Mouse (Mus musculus): ENCODE measurements around the gene Olfr556.

- TF ChIP-seq CTCF (IDR thresholded peaks at IDR 0.05 in 2 of 3, conservative IDR thresholded peaks at IDR 0.05 in 1 of 3; ENCODE audit: control insufficient read depth in 1 of 3, insufficient read depth in 1 of 3, low read depth in 2 of 3, low read length in 3 of 3, poor library complexity in 1 of 3, severe bottlenecking in 1 of 3) (no peak), RCOR1 (IDR thresholded peaks at IDR 0.05; ENCODE audit: low read depth, low read length) (no peak), KAT2A (conservative IDR thresholded peaks at IDR 0.05; ENCODE audit: low read depth, low read length) (no peak), USF2 (IDR thresholded peaks at IDR 0.05; ENCODE audit: borderline replicate concordance in 1 of 2, insufficient read depth in 1 of 2, low read depth in 1 of 2, low read length in 2 of 2) (no peak), E2F4 (IDR thresholded peaks at IDR 0.05; ENCODE audit: borderline replicate concordance, low read depth, low read length) (no peak), EP300 (IDR thresholded peaks at IDR 0.05; ENCODE audit: low read depth in 1 of 2, low read length in 2 of 2) (no peak)
Measured at GRCm38 (mm10) chr7:102618118-102618517, 46.6 kb upstream of the Olfr556 start, which contains the start of gene Olfr553.

All from MEL (cell line).